17 mouse cellular contexts compared by ENCODE assay signal in genomic region chr8:125197341-125198002, GRCm38 (mm10).
A peak's percentile ranks its signal among the peaks of the same experiment; 100 is the strongest.
DNase-seq lines count a peak whose midpoint lies in the region; ATAC-seq and TF ChIP-seq lines count a peak whose summit lies in the region.
"Had no signal": no experiment of that assay in that cellular context is flagged by ENCODE, and none has a peak within 500 bp of the region (broad histone marks: within the 10 kb centered on the region; RNA-seq: fewer than 3 reads in every experiment).

No protein-coding gene starts in this region.

- H3K4me3 ChIP-seq in gastrocnemius, adult 2 months = no peak overlapping the region
- H3K4me3 ChIP-seq in kidney, embryonic 14.5 days (ENCODE audit: low read length) = no peak overlapping the region
- no peak overlapping the region for H3K4me3 ChIP-seq in brown adipose tissue, adult 24 weeks (ENCODE audit: insufficient read depth, low read depth, low read length)
- H3K4me3 ChIP-seq: embryonic facial prominence, embryonic 13.5 days; intestine, embryonic 15.5 days; limb, embryonic 13.5 days had no signal

- intact Hi-C loops in gastrocnemius, adult 2 months (cut with DNase I) = loop anchor here (5.0 kb wide), 2 partner anchors 40 to 90 kb away; no protein-coding TSS in a partner anchor
- intact Hi-C loops in gastrocnemius, postnatal 14 days (cut with DNase I; ENCODE audit: low total_unique reads) = no loop called here
- intact Hi-C loops in heart, postnatal 10 days (cut with DNase I) = loop anchor here (2.0 to 5.0 kb wide), 3 partner anchors 15 to 95 kb away; no protein-coding TSS in a partner anchor

- WGBS in kidney, embryonic 14.5 days = 56% methylated on average over 7 of the region's 7 CpGs

- no peaks in the 10 kb centered on the region; the same call in 1 of the 2 replicates for H3K27me3 ChIP-seq in kidney, embryonic 14.5 days (ENCODE audit: control insufficient read depth, insufficient read depth, low read length)
- H3K27me3 ChIP-seq: intestine, embryonic 15.5 days had no signal

- H3K9me3 ChIP-seq in kidney, embryonic 14.5 days (ENCODE audit: control insufficient read depth, low read length) = no peaks in the 10 kb centered on the region
- H3K9me3 ChIP-seq: embryonic facial prominence, embryonic 13.5 days; intestine, embryonic 15.5 days; limb, embryonic 13.5 days had no signal

- H3K9ac ChIP-seq in kidney, embryonic 14.5 days (ENCODE audit: low read depth, low read length) = no peak overlapping the region
- H3K9ac ChIP-seq: intestine, embryonic 15.5 days; limb, embryonic 13.5 days had no signal

- no peak for ATAC-seq in kidney, embryonic 14.5 days (ENCODE audit: low FRiP score, low TSS enrichment)
- ATAC-seq: forebrain, embryonic 14.5 days had no signal

- no peak for DNase-seq in gastrocnemius, adult 2 months
- no peak for DNase-seq in gastrocnemius, postnatal 14 days
- DNase-seq in kidney, adult 9 months = peak; percentile 31
- DNase-seq in heart, postnatal 10 days = peak; percentile 54 to 57
- no peak for DNase-seq in retina, embryonic 14.5 days (ENCODE audit: low spot score)
- no peak for DNase-seq in right cerebral cortex, postnatal 25 days
- DNase-seq: adrenal gland, adult 8-10 months; cerebellum, postnatal 36 days; layer of hippocampus, postnatal 36 days; lung, adult 18-20 months; thymus, postnatal 36 days had no signal

- H3K4me1 ChIP-seq in kidney, embryonic 14.5 days (ENCODE audit: control insufficient read depth, insufficient read depth, low read length) = peaks cover 44% of the 10 kb centered on the region
- peaks cover 56% of the 10 kb centered on the region for H3K4me1 ChIP-seq in brown adipose tissue, adult 24 weeks (ENCODE audit: control insufficient read depth, insufficient read depth, insufficient read length, low read length)

- TF ChIP-seq CTCF in gastrocnemius, adult 2 months (IDR thresholded peaks at IDR 0.05) = no peak

- peak overlapping the region; percentile 81 for H3K27ac ChIP-seq in gastrocnemius, adult 2 months
- H3K27ac ChIP-seq in kidney, embryonic 14.5 days (ENCODE audit: low read depth, low read length) = no peak overlapping the region
- H3K27ac ChIP-seq in brown adipose tissue, adult 24 weeks (replicated peaks; ENCODE audit: low read depth, low read length) = peak overlapping the region; percentile 93
- H3K27ac ChIP-seq: intestine, embryonic 15.5 days; limb, embryonic 13.5 days had no signal

- H3K4me2 ChIP-seq in kidney, embryonic 14.5 days (replicated peaks; ENCODE audit: low read depth, low read length) = no peak overlapping the region
- H3K4me2 ChIP-seq: embryonic facial prominence, embryonic 13.5 days; intestine, embryonic 15.5 days; limb, embryonic 13.5 days had no signal

- no peaks in the 10 kb centered on the region for H3K36me3 ChIP-seq in kidney, embryonic 14.5 days (ENCODE audit: control insufficient read depth, insufficient read depth, low read length)
- H3K36me3 ChIP-seq: embryonic facial prominence, embryonic 13.5 days; intestine, embryonic 15.5 days; limb, embryonic 13.5 days had no signal

Comparison
In these comparisons a context has a peak if more than half of its experiments do, and no peak if none do; other contexts are left out.
1. DNase-seq: peak in kidney, adult 9 months (single experiment) and heart, postnatal 10 days (2 of 2); none in gastrocnemius, adult 2 months (single experiment), gastrocnemius, postnatal 14 days (single experiment), retina, embryonic 14.5 days (single experiment) and right cerebral cortex, postnatal 25 days (single experiment).